Mouse (Mus musculus) small intestine, adult 2 months (tissue): Measurements from ENCODE around the gene Add3. TPM values are rescaled to one million over a fixed set of nuclear protein-coding genes. Genes with fewer than 3 reads are reported as not detected.

ENCODE experiments used
- H3K27ac ChIP-seq: fragments of 200-500 bp; 2 replicates; pipeline ENCODE4 v1.5.1; 2012; ENCODE audit warnings: low read depth, low read length, control low read depth, inconsistent platforms; ENCODE audit not compliant: insufficient read depth
- H3K27me3 ChIP-seq: fragments of 200-500 bp; 2 replicates; pipeline ENCODE4 v1.6.1; 2012; ENCODE audit warnings: mild to moderate bottlenecking, moderate library complexity, low read length, inconsistent platforms; ENCODE audit not compliant: control insufficient read depth, insufficient read depth
- H3K36me3 ChIP-seq: fragments of 200-500 bp; 2 replicates; pipeline ENCODE4 v1.6.1; 2012; ENCODE audit warnings: mild to moderate bottlenecking, low read length, control low read depth, inconsistent platforms; ENCODE audit not compliant: control insufficient read depth, insufficient read depth
- H3K4me1 ChIP-seq: fragments of 200-500 bp; 2 replicates; pipeline ENCODE4 v1.6.1; 2012; ENCODE audit warnings: low read length, inconsistent platforms, mixed read lengths; ENCODE audit not compliant: control insufficient read depth, insufficient read depth, insufficient read length
- H3K4me3 ChIP-seq: fragments of 200-500 bp; 2 replicates; pipeline ENCODE4 v1.5.1; 2012; ENCODE audit warnings: low read depth, mild to moderate bottlenecking, control low read depth, inconsistent platforms, low read length, moderate library complexity
- CTCF ChIP-seq: fragments of 200-500 bp; IDR thresholded peaks from 2 replicates; pipeline ENCODE4 v1.5.1; 2012; ENCODE audit warnings: low read depth, mild to moderate bottlenecking, control low read depth, inconsistent platforms, low read length, moderate library complexity, mixed read lengths; ENCODE audit not compliant: insufficient replicate concordance, insufficient read length; ENCODE audit errors: extremely low read depth
- POLR2A ChIP-seq: fragments of 200-500 bp; IDR thresholded peaks from 2 replicates; pipeline ENCODE4 v1.6.1; 2012; ENCODE audit warnings: low read depth, mild to moderate bottlenecking, control low read depth, inconsistent platforms, low read length, moderate library complexity
- WGBS: fragments of 180-500 bp; shearing (Covaris S2); methylation state at CpG from one replicate; pipeline ENCODE4 v1.1.7; 2018; 5-methylcytosine and 5-hydroxymethylcytosine counted together
- polyA plus RNA-seq: library from polyadenylated mRNA; depleted of rRNA; stranded (reverse); fragments of >200 nt; gene quantifications from 2 replicates; pipeline ENCODE4 v1.2.3, GENCODE M21; 2012

Gene Add3
- polyA plus RNA-seq, 1 experiment = 20.2 TPM

- Histone ChIP-seq H3K36me3 (no peaks in the 10 kb centered on the region), H3K27me3 (no peaks in the 10 kb centered on the region), H3K27ac (no peak overlapping the region; the same call in 1 of the 2 replicates), H3K4me3 (no peak overlapping the region), H3K4me1 (peaks cover 34% of the 10 kb centered on the region)
- whole genome bisulfite sequencing = 71% methylated on average over 10 of the region's 10 CpGs
- TF ChIP-seq POLR2A (no peak), CTCF (no peak)
Measured at GRCm38 (mm10) chr19:53260261-53260660, 120.0 kb downstream of the Add3 start.

- Histone ChIP-seq H3K36me3 (no peaks in the 10 kb centered on the region), H3K27ac (no peak overlapping the region), H3K4me1 (peaks cover 34% of the 10 kb centered on the region), H3K4me3 (no peak overlapping the region), H3K27me3 (no peaks in the 10 kb centered on the region)
- WGBS = 88% methylated on average over 4 of the region's 4 CpGs
- TF ChIP-seq CTCF (no peak), POLR2A (no peak)
Measured at GRCm38 (mm10) chr19:53260828-53261227, 120.6 kb downstream of the Add3 start.

- WGBS = 77% methylated on average over 7 of the region's 7 CpGs
- Histone ChIP-seq H3K4me3 (no peak overlapping the region), H3K4me1 (peaks cover 28% of the 10 kb centered on the region), H3K27ac (no peak overlapping the region), H3K27me3 (no peaks in the 10 kb centered on the region), H3K36me3 (no peaks in the 10 kb centered on the region)
- TF ChIP-seq CTCF (no peak), POLR2A (no peak)
Measured at GRCm38 (mm10) chr19:53262061-53262460, 121.8 kb downstream of the Add3 start.

GRCm38 (mm10) chr19:53263859-53264733, 123.9 kb downstream of the Add3 start:
- Histone ChIP-seq H3K27me3 (no peaks in the 10 kb centered on the region), H3K4me3 (no peak overlapping the region), H3K27ac (no peak overlapping the region), H3K4me1 (peaks cover 12% of the 10 kb centered on the region), H3K36me3 (no peaks in the 10 kb centered on the region)
- TF ChIP-seq CTCF (no peak), POLR2A (no peak)
- 48% methylated on average over 23 of the region's 23 CpGs for WGBS

- WGBS = 63% methylated on average over 12 of the region's 12 CpGs
- TF ChIP-seq POLR2A = no peak
- TF ChIP-seq CTCF = no peak
- Histone ChIP-seq H3K27ac (no peak overlapping the region), H3K36me3 (no peaks in the 10 kb centered on the region), H3K4me1 (peaks cover 3% of the 10 kb centered on the region), H3K4me3 (no peak overlapping the region), H3K27me3 (no peaks in the 10 kb centered on the region)
Measured at GRCm38 (mm10) chr19:53264821-53265727, 124.8 kb downstream of the Add3 start.

- Histone ChIP-seq H3K4me3 (no peak overlapping the region), H3K27me3 (no peaks in the 10 kb centered on the region), H3K27ac (no peak overlapping the region), H3K4me1 (no peaks in the 10 kb centered on the region), H3K36me3 (no peaks in the 10 kb centered on the region)
- TF ChIP-seq CTCF (no peak), POLR2A (no peak)
- 90% methylated on average over 9 of the region's 9 CpGs for WGBS
Measured at GRCm38 (mm10) chr19:53267305-53267704, 127.1 kb downstream of the Add3 start.

GRCm38 (mm10) chr19:53273055-53273722, 132.9 kb downstream of the Add3 start:
- Histone ChIP-seq H3K36me3 (no peaks in the 10 kb centered on the region), H3K27ac (no peak overlapping the region), H3K4me3 (no peak overlapping the region), H3K27me3 (no peaks in the 10 kb centered on the region), H3K4me1 (peaks cover 28% of the 10 kb centered on the region)
- TF ChIP-seq POLR2A = no peak
- TF ChIP-seq CTCF = no peak
- WGBS = 79% methylated on average over 17 of the region's 17 CpGs
